Mouse (Mus musculus): ENCODE data around the gene Olfr967. TPM values are rescaled to one million over a fixed set of nuclear protein-coding genes. Genes with fewer than 3 reads are reported as not detected.

Olfr967 gene
- total and polyA plus RNA-seq, 2 experiments from 2014 or later: not detected

- H3K4me1 ChIP-seq (ENCODE audit: insufficient read depth, low read length): no peaks in the 10 kb centered on the region
- no peak overlapping the region for H3K27ac ChIP-seq
- 81% methylated on average over 1 of the region's 1 CpGs for WGBS
- no peaks in the 10 kb centered on the region for H3K9me3 ChIP-seq (ENCODE audit: low read length)
- no peak overlapping the region for H3K4me2 ChIP-seq (ENCODE audit: low read depth, low read length)
- H3K36me3 ChIP-seq (ENCODE audit: insufficient read depth, low read length): no peaks in the 10 kb centered on the region
- H3K27me3 ChIP-seq (ENCODE audit: insufficient read depth, low read length): no peaks in the 10 kb centered on the region
- ATAC-seq: no peak
- no peak overlapping the region for H3K9ac ChIP-seq (replicated peaks; ENCODE audit: low read length)
- no peak for TF ChIP-seq CTCF (IDR thresholded peaks at IDR 0.05; ENCODE audit: low read depth)
- H3K4me3 ChIP-seq (ENCODE audit: low read length): no peak overlapping the region
- no peak for DNase-seq (ENCODE audit: low spot score)
These were observed 379 bp downstream of the Olfr967 start for GRCm38 (mm10) chr9:39746428-39746827.

- Histone ChIP-seq H3K4me3 (ENCODE audit: low read length) (no peak within 1 kb of the TSS), H3K9ac (replicated peaks; ENCODE audit: low read length) (no peak within 1 kb of the TSS), H3K4me2 (ENCODE audit: low read depth, low read length) (no peak within 1 kb of the TSS), H3K9me3 (ENCODE audit: low read length) (no peaks in the 10 kb centered on the region), H3K27ac (no peak within 1 kb of the TSS), H3K4me1 (ENCODE audit: insufficient read depth, low read length) (no peaks in the 10 kb centered on the region), H3K36me3 (ENCODE audit: insufficient read depth, low read length) (no peaks in the 10 kb centered on the region), H3K27me3 (ENCODE audit: insufficient read depth, low read length) (no peaks in the 10 kb centered on the region)
- 86% methylated on average over 1 of the region's 1 CpGs for WGBS
- no peak for ATAC-seq
- no peak for TF ChIP-seq CTCF (IDR thresholded peaks at IDR 0.05; ENCODE audit: low read depth)
- no peak for DNase-seq (ENCODE audit: low spot score)
These were observed 37.1 kb downstream of the Olfr967 start, which contains the start of gene Olfr968 for GRCm38 (mm10) chr9:39783153-39783552. Olfr968 (minus strand) TSS chr9:39783253.

GRCm38 (mm10) chr9:39790558-39790957 is 44.5 kb downstream of the Olfr967 start, which contains the start of gene Olfr969:
Olfr969 (plus strand) TSS chr9:39790945.
- no peaks in the 10 kb centered on the region for H3K27me3 ChIP-seq (ENCODE audit: insufficient read depth, low read length)
- H3K27ac ChIP-seq: no peak within 1 kb of the TSS
- no peak within 1 kb of the TSS for H3K4me3 ChIP-seq (ENCODE audit: low read length)
- H3K4me2 ChIP-seq (ENCODE audit: low read depth, low read length): no peak within 1 kb of the TSS
- H3K9me3 ChIP-seq (ENCODE audit: low read length): no peaks in the 10 kb centered on the region
- DNase-seq (ENCODE audit: low spot score): no peak
- WGBS: 78% methylated on average over 2 of the region's 2 CpGs
- no peaks in the 10 kb centered on the region for H3K4me1 ChIP-seq (ENCODE audit: insufficient read depth, low read length)
- no peak within 1 kb of the TSS for H3K9ac ChIP-seq (replicated peaks; ENCODE audit: low read length)
- no peak for ATAC-seq
- no peaks in the 10 kb centered on the region for H3K36me3 ChIP-seq (ENCODE audit: insufficient read depth, low read length)
- no peak for TF ChIP-seq CTCF (IDR thresholded peaks at IDR 0.05; ENCODE audit: low read depth)

Other genes with a start within 250 kb of the Olfr967 start
- not detected in 2 replicates for gene Olfr957, start 230.4 kb upstream of the Olfr967 start, total RNA-seq (2014; rRNA removed)
- not detected in 2 replicates for gene Olfr957, start 230.4 kb upstream of the Olfr967 start, polyA plus RNA-seq (2015; fragmentation: Nextera tagmentation; extraction: Ambion mirVana)
- gene Olfr958, start 192.2 kb upstream of the Olfr967 start, total RNA-seq (2014; rRNA removed): not detected in 2 replicates
- not detected in 2 replicates for gene Olfr958, start 192.2 kb upstream of the Olfr967 start, polyA plus RNA-seq (2015; fragmentation: Nextera tagmentation; extraction: Ambion mirVana)
- 3.6 TPM in 1 of 2 replicates, not detected in the other for gene Olfr959, start 170.7 kb upstream of the Olfr967 start, total RNA-seq (2014; rRNA removed)
- not detected in 2 replicates for gene Olfr959, start 170.7 kb upstream of the Olfr967 start, polyA plus RNA-seq (2015; fragmentation: Nextera tagmentation; extraction: Ambion mirVana)
- gene AW551984, start 141.8 kb upstream of the Olfr967 start, total RNA-seq (2014; rRNA removed): 234 and 241 TPM in 2 replicates
- 170 and 185 TPM in 2 replicates for gene AW551984, start 141.8 kb upstream of the Olfr967 start, polyA plus RNA-seq (2015; fragmentation: Nextera tagmentation; extraction: Ambion mirVana)
- gene Olfr148, start 135.6 kb upstream of the Olfr967 start, total RNA-seq (2014; rRNA removed): not detected in 2 replicates
- gene Olfr148, start 135.6 kb upstream of the Olfr967 start, polyA plus RNA-seq (2015; fragmentation: Nextera tagmentation; extraction: Ambion mirVana): not detected in 2 replicates
- not detected in 2 replicates for gene Olfr960, start 124.9 kb upstream of the Olfr967 start, total RNA-seq (2014; rRNA removed)
- not detected in 2 replicates for gene Olfr960, start 124.9 kb upstream of the Olfr967 start, polyA plus RNA-seq (2015; fragmentation: Nextera tagmentation; extraction: Ambion mirVana)
- not detected in 2 replicates for gene Olfr961, start 101.2 kb upstream of the Olfr967 start, total RNA-seq (2014; rRNA removed)
- not detected in 2 replicates for gene Olfr961, start 101.2 kb upstream of the Olfr967 start, polyA plus RNA-seq (2015; fragmentation: Nextera tagmentation; extraction: Ambion mirVana)
- not detected in 2 replicates for gene Olfr963, start 79.0 kb upstream of the Olfr967 start, total RNA-seq (2014; rRNA removed)
- gene Olfr963, start 79.0 kb upstream of the Olfr967 start, polyA plus RNA-seq (2015; fragmentation: Nextera tagmentation; extraction: Ambion mirVana): not detected in 2 replicates
- gene Olfr149, start 39.1 kb upstream of the Olfr967 start, total RNA-seq (2014; rRNA removed): not detected in 2 replicates
- gene Olfr149, start 39.1 kb upstream of the Olfr967 start, polyA plus RNA-seq (2015; fragmentation: Nextera tagmentation; extraction: Ambion mirVana): not detected in 2 replicates
- gene Olfr965, start 34.9 kb upstream of the Olfr967 start, total RNA-seq (2014; rRNA removed): not detected in 2 replicates
- not detected in 2 replicates for gene Olfr965, start 34.9 kb upstream of the Olfr967 start, polyA plus RNA-seq (2015; fragmentation: Nextera tagmentation; extraction: Ambion mirVana)
- not detected in 2 replicates for gene Olfr150, start 15.3 kb upstream of the Olfr967 start, total RNA-seq (2014; rRNA removed)
- gene Olfr150, start 15.3 kb upstream of the Olfr967 start, polyA plus RNA-seq (2015; fragmentation: Nextera tagmentation; extraction: Ambion mirVana): not detected in 2 replicates
- not detected in 2 replicates for gene Olfr968, start 37.0 kb downstream of the Olfr967 start, total RNA-seq (2014; rRNA removed)
- not detected in 2 replicates for gene Olfr968, start 37.0 kb downstream of the Olfr967 start, polyA plus RNA-seq (2015; fragmentation: Nextera tagmentation; extraction: Ambion mirVana)
- gene Olfr969, start 44.7 kb downstream of the Olfr967 start, total RNA-seq (2014; rRNA removed): not detected in 2 replicates
- gene Olfr969, start 44.7 kb downstream of the Olfr967 start, polyA plus RNA-seq (2015; fragmentation: Nextera tagmentation; extraction: Ambion mirVana): not detected in 2 replicates
- not detected in 2 replicates for gene Olfr970, start 62.6 kb downstream of the Olfr967 start, total RNA-seq (2014; rRNA removed)
- gene Olfr970, start 62.6 kb downstream of the Olfr967 start, polyA plus RNA-seq (2015; fragmentation: Nextera tagmentation; extraction: Ambion mirVana): not detected in 2 replicates
- not detected in 2 replicates for gene Olfr971, start 90.6 kb downstream of the Olfr967 start, total RNA-seq (2014; rRNA removed)
- not detected in 2 replicates for gene Olfr971, start 90.6 kb downstream of the Olfr967 start, polyA plus RNA-seq (2015; fragmentation: Nextera tagmentation; extraction: Ambion mirVana)
- gene Olfr972, start 120.2 kb downstream of the Olfr967 start, total RNA-seq (2014; rRNA removed): not detected in 2 replicates
- gene Olfr972, start 120.2 kb downstream of the Olfr967 start, polyA plus RNA-seq (2015; fragmentation: Nextera tagmentation; extraction: Ambion mirVana): not detected in 2 replicates
- gene Olfr229, start 161.1 kb downstream of the Olfr967 start, total RNA-seq (2014; rRNA removed): not detected in 2 replicates
- gene Olfr229, start 161.1 kb downstream of the Olfr967 start, polyA plus RNA-seq (2015; fragmentation: Nextera tagmentation; extraction: Ambion mirVana): not detected in 2 replicates
- not detected in 2 replicates for gene Olfr974, start 191.3 kb downstream of the Olfr967 start, total RNA-seq (2014; rRNA removed)
- not detected in 2 replicates for gene Olfr974, start 191.3 kb downstream of the Olfr967 start, polyA plus RNA-seq (2015; fragmentation: Nextera tagmentation; extraction: Ambion mirVana)
- gene Olfr975, start 205.8 kb downstream of the Olfr967 start, total RNA-seq (2014; rRNA removed): not detected in 2 replicates
- 0.05 TPM in 1 of 2 replicates, not detected in the other for gene Olfr975, start 205.8 kb downstream of the Olfr967 start, polyA plus RNA-seq (2015; fragmentation: Nextera tagmentation; extraction: Ambion mirVana)
- gene Olfr976, start 214.9 kb downstream of the Olfr967 start, total RNA-seq (2014; rRNA removed): not detected in 2 replicates
- not detected in 2 replicates for gene Olfr976, start 214.9 kb downstream of the Olfr967 start, polyA plus RNA-seq (2015; fragmentation: Nextera tagmentation; extraction: Ambion mirVana)
- not detected in 2 replicates for gene Olfr978, start 245.9 kb downstream of the Olfr967 start, total RNA-seq (2014; rRNA removed)
- gene Olfr978, start 245.9 kb downstream of the Olfr967 start, polyA plus RNA-seq (2015; fragmentation: Nextera tagmentation; extraction: Ambion mirVana): not detected in 2 replicates